15 mouse cellular contexts compared by ENCODE assay signal in genomic region chr1:173630622-173631021, GRCm38 (mm10). TPM values are rescaled to one million over a fixed set of nuclear protein-coding genes. Genes with fewer than 3 reads are reported as not detected.
A peak's percentile ranks its signal among the peaks of the same experiment; 100 is the strongest.
DNase-seq lines count a peak whose midpoint lies in the region; ATAC-seq and TF ChIP-seq lines count a peak whose summit lies in the region.
"Not testable (repeated sequence)": the region's sequence is repeated elsewhere in the genome, so short reads cannot be mapped to it uniquely, and the experiment has no call there.
"Had no signal": no experiment of that assay in that cellular context is flagged by ENCODE, and none has a peak within 500 bp of the region (broad histone marks: within the 10 kb centered on the region; RNA-seq: fewer than 3 reads in every experiment).

TSS of gene Ifi209 (plus strand) at chr1:173630917.

- TF ChIP-seq EP300 in lung, postnatal 0 days (IDR thresholded peaks at IDR 0.05): not testable (repeated sequence)

- 76% methylated on average over 2 of the region's 2 CpGs for WGBS in kidney, adult 2 months
- WGBS in lung, postnatal 0 days: 62% methylated on average over 2 of the region's 2 CpGs

- not testable (repeated sequence) for TF ChIP-seq CTCF in kidney, adult 2 months (conservative IDR thresholded peaks at IDR 0.05; ENCODE audit: insufficient read depth, insufficient read length, low read depth, low read length); lung, postnatal 0 days (IDR thresholded peaks at IDR 0.05)

- not testable (repeated sequence) for H3K4me1 ChIP-seq in kidney, adult 2 months (ENCODE audit: control insufficient read depth, insufficient read depth, low read length); lung, postnatal 0 days (ENCODE audit: insufficient read depth, low read depth, low read length)

- not testable (repeated sequence) for H3K27me3 ChIP-seq in kidney, adult 2 months (replicated peaks; ENCODE audit: control insufficient read depth, insufficient read depth, low read length); lung, postnatal 0 days (replicated peaks; ENCODE audit: insufficient read depth, low read length)

- not testable (repeated sequence) for H3K4me2 ChIP-seq in lung, postnatal 0 days (replicated peaks; ENCODE audit: low read depth, low read length)

- not testable (repeated sequence) for H3K9ac ChIP-seq in lung, postnatal 0 days (replicated peaks; ENCODE audit: low read depth)

- peak; percentile 79 for ATAC-seq in activated CD4-positive, CD25-positive, alpha-beta regulatory T cell, adult 4 months
- ATAC-seq in erythroblast, adult 5-6 weeks (replicated peaks; ENCODE audit: low FRiP score, poor library complexity, severe bottlenecking); lung, postnatal 0 days: not testable (repeated sequence)

- H3K4me3 ChIP-seq in kidney, adult 2 months (ENCODE audit: insufficient read depth, low read depth, low read length); lung, postnatal 0 days (ENCODE audit: low read depth, low read length): not testable (repeated sequence)

- DNase-seq in CD4-positive, CD25-positive, alpha-beta regulatory T cell, adult 2 months (ENCODE audit: low read depth, low spot score): peak; percentile 73
- DNase-seq in kidney, adult 2 months: peak; percentile 8
- DNase-seq in lung, postnatal 0 days (ENCODE audit: low spot score): peak; percentile 10
- peak; percentile 12 to 27 for DNase-seq in monocyte, adult 2 months (ENCODE audit: low read depth in 1 of 2, low spot score in 2 of 2)
- peak; percentile 77 to 84 for DNase-seq in spleen, postnatal 36 days (ENCODE audit: low spot score in 2 of 2)
- peak; percentile 52 for DNase-seq in thymus, postnatal 25 days

- not testable (repeated sequence) for H3K9me3 ChIP-seq in lung, postnatal 0 days (ENCODE audit: low read length)

- H3K27ac ChIP-seq in kidney, adult 2 months (ENCODE audit: insufficient read depth, low read depth, low read length); lung, postnatal 0 days (ENCODE audit: low read length): not testable (repeated sequence)

- not testable (repeated sequence) for H3K36me3 ChIP-seq in kidney, adult 2 months (ENCODE audit: control insufficient read depth, insufficient read depth, low read length); lung, postnatal 0 days (ENCODE audit: insufficient read depth, low read length)

- TF ChIP-seq POLR2A in kidney, adult 2 months (IDR thresholded peaks at IDR 0.05; ENCODE audit: low read depth, low read length): not testable (repeated sequence)

RNA-seq across cellular contexts. Expression of gene Ifi209, which starts in this region (rescaled TPM):
- polyA plus RNA-seq in activated CD4-positive, CD25-positive, alpha-beta regulatory T cell, adult 4 months (2017; shearing (Covaris generic)): 100 to 1,000 TPM; 232 to 244 TPM
- 16.3 and 20.6 TPM in 2 replicates for total RNA-seq in erythroblast, adult 5-6 weeks (2015; ENCODE audit: low replicate concordance)
- total RNA-seq in erythroblast, adult 5-6 weeks (2017; ENCODE audit: low replicate concordance): 18.5 and 20.4 TPM in 2 replicates
- polyA plus RNA-seq in kidney, adult 2 months (2012; rRNA removed): 0.22 and 1.6 TPM in 2 replicates
- polyA plus RNA-seq in lung, postnatal 0 days (2015; fragmentation: Nextera tagmentation; extraction: Ambion mirVana): 0.53 and 0.61 TPM in 2 replicates
- total RNA-seq: G1E; layer of hippocampus, postnatal 10 days; left cerebral cortex, adult 2 months; left cerebral cortex, postnatal 36 days had no signal
- polyA plus RNA-seq: C2C12; G1E; hindbrain, embryonic 11.5 days; hindbrain, postnatal 0 days had no signal

Comparison
In these comparisons a context has a peak if more than half of its experiments do, and no peak if none do; other contexts are left out.
1. RNA of gene Ifi209 (polyA plus RNA-seq): 232 to 244 TPM in activated CD4-positive, CD25-positive, alpha-beta regulatory T cell, adult 4 months; 0.22 to 1.6 TPM in kidney, adult 2 months and 0.53 to 0.61 TPM in lung, postnatal 0 days; every median in the first group is over 10 times any median in the second.
2. Peak in DNase-seq in lung, postnatal 0 days; RNA of the gene not detected or under 1 TPM.
3. DNase-seq: peak in every context shown above with its lines; median percentile 80 in spleen, postnatal 36 days; 73 in CD4-positive, CD25-positive, alpha-beta regulatory T cell, adult 2 months; 52 in thymus, postnatal 25 days; 20 in monocyte, adult 2 months; 10 in lung, postnatal 0 days; 8 in kidney, adult 2 months.